Mouse (Mus musculus): ENCODE data around the gene Garnl3. TPM values are rescaled to one million over a fixed set of nuclear protein-coding genes. Genes with fewer than 3 reads are reported as not detected.

Garnl3 gene
- polyA plus RNA-seq (2012; rRNA removed) = 1.1 and 1.2 TPM in 2 replicates

- peak; percentile 58 for DNase-seq
- H3K36me3 ChIP-seq (ENCODE audit: control insufficient read depth, insufficient read depth, low read length) = no peaks in the 10 kb centered on the region
- peaks cover 4% of the 10 kb centered on the region; the same call in 1 of the 2 replicates for H3K4me1 ChIP-seq (ENCODE audit: control insufficient read depth, insufficient read depth, low read length)
- no peak within 1 kb of the TSS for H3K27ac ChIP-seq (ENCODE audit: insufficient read depth, low read depth, low read length)
- TF ChIP-seq CTCF (conservative IDR thresholded peaks at IDR 0.05; ENCODE audit: insufficient read depth, insufficient read length, low read depth, low read length) = peak; percentile 57
- no peak for TF ChIP-seq POLR2A (IDR thresholded peaks at IDR 0.05; ENCODE audit: low read depth, low read length)
- under 1% methylated on average over 22 of the region's 22 CpGs for WGBS
- no peaks in the 10 kb centered on the region for H3K27me3 ChIP-seq (replicated peaks; ENCODE audit: control insufficient read depth, insufficient read depth, low read length)
- H3K4me3 ChIP-seq (ENCODE audit: insufficient read depth, low read depth, low read length) = peak within 1 kb of the TSS; percentile 70
These were observed at the start of gene Garnl3 for GRCm38 (mm10) chr2:33131500-33132092. Gene Garnl3, minus strand, starts transcription at chr2:33131654.

- TF ChIP-seq CTCF (conservative IDR thresholded peaks at IDR 0.05; ENCODE audit: insufficient read depth, insufficient read length, low read depth, low read length) (no peak), POLR2A (IDR thresholded peaks at IDR 0.05; ENCODE audit: low read depth, low read length) (no peak)
- Histone ChIP-seq H3K36me3 (ENCODE audit: control insufficient read depth, insufficient read depth, low read length) (no peaks in the 10 kb centered on the region), H3K27me3 (replicated peaks; ENCODE audit: control insufficient read depth, insufficient read depth, low read length) (no peaks in the 10 kb centered on the region), H3K4me1 (ENCODE audit: control insufficient read depth, insufficient read depth, low read length) (peaks cover 24% of the 10 kb centered on the region), H3K27ac (ENCODE audit: insufficient read depth, low read depth, low read length) (peak overlapping the region; percentile 94), H3K4me3 (ENCODE audit: insufficient read depth, low read depth, low read length) (no peak overlapping the region)
- DNase-seq = peak; percentile 91
- WGBS = 28% methylated on average over 16 of the region's 16 CpGs
These were observed 48.6 kb upstream of the Garnl3 start for GRCm38 (mm10) chr2:33179930-33180630.

- H3K4me1 ChIP-seq (ENCODE audit: control insufficient read depth, insufficient read depth, low read length) = peaks cover 24% of the 10 kb centered on the region
- TF ChIP-seq POLR2A (IDR thresholded peaks at IDR 0.05; ENCODE audit: low read depth, low read length) (no peak), CTCF (conservative IDR thresholded peaks at IDR 0.05; ENCODE audit: insufficient read depth, insufficient read length, low read depth, low read length) (no peak)
- DNase-seq = no peak
- no peaks in the 10 kb centered on the region for H3K36me3 ChIP-seq (ENCODE audit: control insufficient read depth, insufficient read depth, low read length)
- H3K27ac ChIP-seq (ENCODE audit: insufficient read depth, low read depth, low read length) = peak overlapping the region; percentile 94
- H3K27me3 ChIP-seq (replicated peaks; ENCODE audit: control insufficient read depth, insufficient read depth, low read length) = no peaks in the 10 kb centered on the region
- WGBS = 56% methylated on average over 14 of the region's 14 CpGs
- no peak overlapping the region; the same call in 1 of the 2 replicates for H3K4me3 ChIP-seq (ENCODE audit: insufficient read depth, low read depth, low read length)
These were observed 47.9 kb upstream of the Garnl3 start for GRCm38 (mm10) chr2:33179171-33179929.

GRCm38 (mm10) chr2:33178243-33178932, 46.9 kb upstream of the Garnl3 start:
- no peak for DNase-seq
- Histone ChIP-seq H3K36me3 (ENCODE audit: control insufficient read depth, insufficient read depth, low read length) (no peaks in the 10 kb centered on the region), H3K27ac (ENCODE audit: insufficient read depth, low read depth, low read length) (peak overlapping the region; percentile 94), H3K27me3 (replicated peaks; ENCODE audit: control insufficient read depth, insufficient read depth, low read length) (no peaks in the 10 kb centered on the region), H3K4me3 (ENCODE audit: insufficient read depth, low read depth, low read length) (peak overlapping the region; percentile 27), H3K4me1 (ENCODE audit: control insufficient read depth, insufficient read depth, low read length) (peaks cover 24% of the 10 kb centered on the region)
- no peak for TF ChIP-seq CTCF (conservative IDR thresholded peaks at IDR 0.05; ENCODE audit: insufficient read depth, insufficient read length, low read depth, low read length)
- 72% methylated on average over 11 of the region's 11 CpGs for WGBS

- Histone ChIP-seq H3K27me3 (replicated peaks; ENCODE audit: control insufficient read depth, insufficient read depth, low read length) (no peaks in the 10 kb centered on the region), H3K4me1 (ENCODE audit: control insufficient read depth, insufficient read depth, low read length) (peaks cover 24% of the 10 kb centered on the region), H3K36me3 (ENCODE audit: control insufficient read depth, insufficient read depth, low read length) (no peaks in the 10 kb centered on the region), H3K27ac (ENCODE audit: insufficient read depth, low read depth, low read length) (peak overlapping the region; percentile 94), H3K4me3 (ENCODE audit: insufficient read depth, low read depth, low read length) (peak overlapping the region; percentile 27)
- 71% methylated on average over 12 of the region's 12 CpGs for WGBS
- peak; percentile 84 for DNase-seq
- TF ChIP-seq CTCF (conservative IDR thresholded peaks at IDR 0.05; ENCODE audit: insufficient read depth, insufficient read length, low read depth, low read length) = no peak
- no peak for TF ChIP-seq POLR2A (IDR thresholded peaks at IDR 0.05; ENCODE audit: low read depth, low read length)
These were observed 46.2 kb upstream of the Garnl3 start for GRCm38 (mm10) chr2:33177443-33178242.

- WGBS = 75% methylated on average over 2 of the region's 2 CpGs
- TF ChIP-seq POLR2A (IDR thresholded peaks at IDR 0.05; ENCODE audit: low read depth, low read length) (no peak), CTCF (conservative IDR thresholded peaks at IDR 0.05; ENCODE audit: insufficient read depth, insufficient read length, low read depth, low read length) (no peak)
- Histone ChIP-seq H3K27me3 (replicated peaks; ENCODE audit: control insufficient read depth, insufficient read depth, low read length) (no peaks in the 10 kb centered on the region), H3K4me3 (ENCODE audit: insufficient read depth, low read depth, low read length) (no peak overlapping the region), H3K4me1 (ENCODE audit: control insufficient read depth, insufficient read depth, low read length) (peaks cover 24% of the 10 kb centered on the region), H3K27ac (ENCODE audit: insufficient read depth, low read depth, low read length) (no peak overlapping the region), H3K36me3 (ENCODE audit: control insufficient read depth, insufficient read depth, low read length) (no peaks in the 10 kb centered on the region)
- DNase-seq = no peak
These were observed 45.5 kb upstream of the Garnl3 start for GRCm38 (mm10) chr2:33176921-33177320.
